Mouse (Mus musculus): Measurements from ENCODE around the gene Vps37c. TPM values are rescaled to one million over a fixed set of nuclear protein-coding genes. Genes with fewer than 3 reads are reported as not detected.

The Vps37c gene
- polyA plus RNA-seq, 1 experiment: 14.8 TPM

DNA sequence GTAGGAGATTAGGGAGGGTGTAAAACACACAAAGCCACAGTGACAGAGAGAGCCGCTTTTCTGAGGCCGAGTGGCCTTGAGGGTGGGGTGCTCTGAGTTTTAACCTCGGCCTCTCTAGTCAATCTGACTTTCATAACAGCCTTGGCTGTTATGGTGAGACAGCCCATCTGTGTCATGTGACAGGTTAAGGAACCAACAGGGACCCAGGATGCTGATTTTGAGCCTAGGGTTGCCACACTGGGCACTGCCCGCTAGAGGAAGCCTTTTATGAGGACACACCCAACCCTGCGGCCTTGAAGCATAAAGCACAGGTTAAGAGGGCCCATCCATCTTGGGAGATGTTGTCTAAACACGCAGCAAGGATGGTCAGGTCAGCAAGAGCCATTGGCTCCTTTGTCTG lies 59.2 kb downstream of the Vps37c start:
- H3K4me1 ChIP-seq (ENCODE audit: control insufficient read depth, insufficient read depth, low read length): no peaks in the 10 kb centered on the region
- no peak overlapping the region for H3K27ac ChIP-seq (ENCODE audit: insufficient read depth, low read length)
- TF ChIP-seq CTCF (IDR thresholded peaks at IDR 0.05; ENCODE audit: borderline replicate concordance, insufficient read depth, low read length): no peak
- TF ChIP-seq POLR2A (IDR thresholded peaks at IDR 0.05; ENCODE audit: low read depth, low read length): no peak
- no peak overlapping the region for H3K4me3 ChIP-seq (ENCODE audit: insufficient read depth, low read length)

DNA sequence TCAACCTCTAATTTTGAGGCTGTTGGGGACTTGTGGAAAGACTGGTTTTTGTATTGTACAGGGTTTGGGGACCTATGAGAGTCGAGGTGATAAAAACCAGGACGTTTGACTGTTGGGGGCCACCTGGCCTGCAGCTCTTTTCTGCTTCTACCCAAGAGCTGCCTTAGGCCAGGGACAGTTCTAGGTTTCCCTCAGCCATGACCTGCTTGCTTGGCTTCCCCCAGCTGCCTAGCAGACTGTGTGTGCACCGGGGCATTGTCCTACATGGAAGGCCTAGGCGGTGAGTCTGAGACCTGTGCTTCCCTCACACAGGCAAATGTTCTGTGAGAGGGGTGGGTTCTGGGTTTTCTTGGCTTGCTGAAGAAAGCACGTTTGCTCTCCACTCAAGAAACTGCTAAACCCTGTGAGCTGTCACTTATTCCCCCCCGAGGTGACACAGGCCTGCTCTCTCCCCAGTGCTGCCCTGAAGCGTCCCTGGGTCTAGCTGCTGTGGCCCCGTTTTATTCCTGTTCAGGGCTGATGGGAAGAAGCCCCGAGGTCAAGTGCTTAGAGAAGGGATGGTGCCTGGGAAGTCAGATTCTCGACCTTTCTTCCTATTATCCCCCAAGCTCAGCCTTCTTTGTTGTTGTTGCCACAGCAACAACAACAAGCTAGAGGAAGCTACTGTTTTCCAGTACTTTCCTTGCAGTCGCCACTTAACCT lies 60.0 kb downstream of the Vps37c start:
- TF ChIP-seq POLR2A (IDR thresholded peaks at IDR 0.05; ENCODE audit: low read depth, low read length) (no peak), CTCF (IDR thresholded peaks at IDR 0.05; ENCODE audit: borderline replicate concordance, insufficient read depth, low read length) (no peak)
- no peak overlapping the region for H3K27ac ChIP-seq (ENCODE audit: insufficient read depth, low read length)
- no peak overlapping the region for H3K4me3 ChIP-seq (ENCODE audit: insufficient read depth, low read length)
- H3K4me1 ChIP-seq (ENCODE audit: control insufficient read depth, insufficient read depth, low read length): no peaks in the 10 kb centered on the region

DNA sequence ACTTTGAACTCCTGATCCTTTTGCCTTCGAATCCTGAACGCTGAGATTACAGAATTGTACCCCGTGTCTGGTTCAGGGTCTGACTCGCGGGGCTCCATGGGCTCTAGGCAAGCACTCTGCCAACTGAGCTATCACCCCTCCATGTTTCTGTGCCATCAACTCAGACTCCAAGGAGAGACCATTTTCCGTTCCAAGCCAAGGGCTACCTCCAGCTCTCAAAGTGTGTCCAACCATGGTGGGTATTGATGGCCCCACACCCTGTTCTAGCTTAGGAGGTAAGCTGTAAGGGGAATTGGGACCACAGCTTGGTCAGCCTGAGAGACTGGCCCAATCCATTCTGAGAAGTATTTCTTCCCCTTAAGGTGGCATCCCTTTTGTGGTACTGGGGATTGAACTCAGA lies 60.8 kb downstream of the Vps37c start:
- H3K4me3 ChIP-seq (ENCODE audit: insufficient read depth, low read length): no peak overlapping the region
- H3K4me1 ChIP-seq (ENCODE audit: control insufficient read depth, insufficient read depth, low read length): no peaks in the 10 kb centered on the region
- TF ChIP-seq CTCF (IDR thresholded peaks at IDR 0.05; ENCODE audit: borderline replicate concordance, insufficient read depth, low read length) (no peak), POLR2A (IDR thresholded peaks at IDR 0.05; ENCODE audit: low read depth, low read length) (no peak)
- H3K27ac ChIP-seq (ENCODE audit: insufficient read depth, low read length): no peak overlapping the region

DNA sequence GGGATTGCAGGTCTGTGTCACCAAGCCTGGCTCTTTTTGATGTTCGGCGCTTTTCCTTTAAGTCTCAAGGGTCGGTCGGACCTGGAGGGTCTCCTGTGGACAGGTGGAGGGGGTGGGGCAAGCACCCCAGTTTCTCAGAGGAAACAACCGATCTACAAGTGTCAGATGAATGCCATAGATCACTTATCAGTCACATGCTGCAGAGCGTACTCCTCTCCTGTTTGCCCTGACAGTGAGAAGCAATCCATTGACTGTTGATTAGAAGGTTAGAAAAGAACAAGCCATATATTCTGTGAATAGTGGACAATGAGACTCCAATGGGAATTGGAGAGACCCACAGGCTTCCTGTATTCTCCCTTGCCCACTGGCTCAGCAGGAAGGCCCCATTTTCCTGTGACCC lies 61.6 kb downstream of the Vps37c start:
- no peaks in the 10 kb centered on the region for H3K4me1 ChIP-seq (ENCODE audit: control insufficient read depth, insufficient read depth, low read length)
- no peak for TF ChIP-seq POLR2A (IDR thresholded peaks at IDR 0.05; ENCODE audit: low read depth, low read length)
- no peak for TF ChIP-seq CTCF (IDR thresholded peaks at IDR 0.05; ENCODE audit: borderline replicate concordance, insufficient read depth, low read length)
- H3K27ac ChIP-seq (ENCODE audit: insufficient read depth, low read length): no peak overlapping the region
- H3K4me3 ChIP-seq (ENCODE audit: insufficient read depth, low read length): no peak overlapping the region

DNA sequence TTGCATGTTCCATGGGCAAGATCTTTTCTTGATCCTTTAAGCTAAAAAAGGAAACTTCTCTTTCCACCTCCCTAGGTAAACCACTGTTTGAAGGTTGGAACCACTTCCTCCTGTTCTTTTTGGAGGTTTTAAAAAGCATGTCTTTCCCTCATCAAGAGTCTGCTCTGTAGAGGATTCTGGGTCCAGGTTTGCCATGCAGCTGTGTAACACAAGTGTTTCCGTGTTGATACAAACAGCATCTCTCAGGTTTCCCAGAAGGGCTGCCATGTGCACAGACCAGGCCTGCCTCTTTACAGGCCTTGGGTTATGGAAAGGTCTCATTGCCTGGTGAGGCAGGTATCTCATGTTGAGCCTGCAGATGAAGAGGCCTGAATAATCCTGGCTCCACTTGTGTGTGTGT lies 63.1 kb downstream of the Vps37c start:
- TF ChIP-seq CTCF (IDR thresholded peaks at IDR 0.05; ENCODE audit: borderline replicate concordance, insufficient read depth, low read length): no peak
- no peak for TF ChIP-seq POLR2A (IDR thresholded peaks at IDR 0.05; ENCODE audit: low read depth, low read length)
- Histone ChIP-seq H3K4me1 (ENCODE audit: control insufficient read depth, insufficient read depth, low read length) (no peaks in the 10 kb centered on the region), H3K4me3 (ENCODE audit: insufficient read depth, low read length) (no peak overlapping the region), H3K27ac (ENCODE audit: insufficient read depth, low read length) (no peak overlapping the region)

DNA sequence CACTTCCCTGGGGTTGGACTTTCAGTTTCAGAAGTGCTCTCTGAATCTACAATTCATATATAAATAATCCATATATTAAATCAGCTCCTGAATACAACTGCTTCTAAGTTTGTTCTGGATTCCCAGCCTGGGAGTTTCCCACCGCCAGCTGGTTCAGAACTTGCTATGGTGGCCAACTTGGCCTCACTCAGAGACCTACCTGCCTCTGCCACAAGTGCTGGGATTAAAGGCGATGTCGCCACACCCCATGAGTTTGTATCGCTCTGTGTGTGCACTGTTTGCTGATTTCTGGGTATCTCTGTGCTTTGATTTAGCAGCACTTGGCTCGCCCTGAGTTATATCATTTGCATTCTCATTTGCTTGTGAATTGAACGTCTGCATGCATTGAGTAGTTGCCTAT lies 63.6 kb downstream of the Vps37c start:
- Histone ChIP-seq H3K27ac (ENCODE audit: insufficient read depth, low read length) (no peak overlapping the region), H3K4me1 (ENCODE audit: control insufficient read depth, insufficient read depth, low read length) (no peaks in the 10 kb centered on the region), H3K4me3 (ENCODE audit: insufficient read depth, low read length) (no peak overlapping the region)
- TF ChIP-seq CTCF (IDR thresholded peaks at IDR 0.05; ENCODE audit: borderline replicate concordance, insufficient read depth, low read length) (no peak), POLR2A (IDR thresholded peaks at IDR 0.05; ENCODE audit: low read depth, low read length) (no peak)

DNA sequence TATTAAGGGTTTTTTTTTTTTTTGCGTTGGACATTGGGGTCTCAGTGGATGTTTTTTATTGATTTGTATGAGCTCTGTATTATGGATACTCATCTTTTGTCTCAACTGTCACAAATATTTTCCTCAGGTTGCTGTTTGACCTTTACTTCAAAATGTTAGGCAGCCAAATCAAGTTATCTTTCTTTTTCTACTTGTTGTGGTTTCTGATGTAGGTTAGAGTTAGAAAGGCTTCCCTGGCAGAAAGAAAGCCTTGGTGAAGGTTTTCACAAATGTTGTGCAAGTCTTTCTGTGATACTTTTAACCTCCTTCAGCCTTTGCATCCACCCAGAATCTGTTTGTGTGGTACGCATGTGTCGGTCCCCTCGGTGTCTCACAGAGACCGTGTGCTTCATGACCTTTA lies 64.1 kb downstream of the Vps37c start:
- Histone ChIP-seq H3K4me1 (ENCODE audit: control insufficient read depth, insufficient read depth, low read length) (no peaks in the 10 kb centered on the region), H3K27ac (ENCODE audit: insufficient read depth, low read length) (no peak overlapping the region), H3K4me3 (ENCODE audit: insufficient read depth, low read length) (no peak overlapping the region)
- TF ChIP-seq POLR2A (IDR thresholded peaks at IDR 0.05; ENCODE audit: low read depth, low read length) (no peak), CTCF (IDR thresholded peaks at IDR 0.05; ENCODE audit: borderline replicate concordance, insufficient read depth, low read length) (no peak)

DNA sequence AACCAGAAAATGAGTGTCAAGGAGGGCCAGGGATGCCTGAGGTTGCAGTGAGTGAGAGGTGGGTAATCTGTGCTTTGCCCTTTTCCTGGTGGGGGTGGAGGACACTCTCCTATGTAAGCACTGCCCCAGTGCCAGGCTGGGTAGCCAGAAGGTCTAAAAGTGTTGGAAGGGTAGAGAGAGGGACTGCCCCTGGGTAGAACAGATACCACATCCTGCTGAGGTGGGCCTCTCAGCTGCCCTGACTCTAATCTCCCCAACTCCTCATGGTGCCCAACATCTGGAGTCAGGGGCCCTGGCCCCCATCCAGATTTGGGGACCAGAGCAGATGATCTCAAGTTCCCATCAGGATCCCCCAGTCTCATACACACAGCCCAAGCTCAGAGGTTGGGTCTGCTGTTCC lies 68.6 kb downstream of the Vps37c start:
- Histone ChIP-seq H3K4me3 (ENCODE audit: insufficient read depth, low read length) (no peak overlapping the region), H3K27ac (ENCODE audit: insufficient read depth, low read length) (no peak overlapping the region), H3K4me1 (ENCODE audit: control insufficient read depth, insufficient read depth, low read length) (no peaks in the 10 kb centered on the region)
- TF ChIP-seq CTCF (IDR thresholded peaks at IDR 0.05; ENCODE audit: borderline replicate concordance, insufficient read depth, low read length) (no peak), POLR2A (IDR thresholded peaks at IDR 0.05; ENCODE audit: low read depth, low read length) (no peak)

DNA sequence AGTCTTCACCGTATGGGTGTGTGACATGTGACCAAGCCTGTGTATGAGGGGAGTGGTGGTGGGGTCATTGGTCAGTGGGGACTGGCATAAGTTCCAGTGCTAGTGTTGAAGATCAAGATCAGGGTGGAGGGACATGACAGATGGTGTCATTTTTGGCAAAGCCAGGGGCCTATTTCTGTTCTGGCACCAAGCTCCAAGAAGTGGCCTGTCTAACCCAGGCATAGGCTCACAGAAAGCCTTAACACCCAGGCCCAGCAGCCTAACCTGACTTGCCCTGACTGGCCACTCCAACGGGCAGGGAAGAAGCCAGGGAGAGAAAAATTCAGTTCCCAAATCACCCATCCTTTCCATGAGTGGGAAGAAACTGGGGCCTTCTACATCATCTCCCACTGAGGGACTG lies 69.0 kb downstream of the Vps37c start:
- no peak for TF ChIP-seq CTCF (IDR thresholded peaks at IDR 0.05; ENCODE audit: borderline replicate concordance, insufficient read depth, low read length)
- no peak for TF ChIP-seq POLR2A (IDR thresholded peaks at IDR 0.05; ENCODE audit: low read depth, low read length)
- Histone ChIP-seq H3K4me1 (ENCODE audit: control insufficient read depth, insufficient read depth, low read length) (no peaks in the 10 kb centered on the region), H3K4me3 (ENCODE audit: insufficient read depth, low read length) (no peak overlapping the region), H3K27ac (ENCODE audit: insufficient read depth, low read length) (no peak overlapping the region)

DNA sequence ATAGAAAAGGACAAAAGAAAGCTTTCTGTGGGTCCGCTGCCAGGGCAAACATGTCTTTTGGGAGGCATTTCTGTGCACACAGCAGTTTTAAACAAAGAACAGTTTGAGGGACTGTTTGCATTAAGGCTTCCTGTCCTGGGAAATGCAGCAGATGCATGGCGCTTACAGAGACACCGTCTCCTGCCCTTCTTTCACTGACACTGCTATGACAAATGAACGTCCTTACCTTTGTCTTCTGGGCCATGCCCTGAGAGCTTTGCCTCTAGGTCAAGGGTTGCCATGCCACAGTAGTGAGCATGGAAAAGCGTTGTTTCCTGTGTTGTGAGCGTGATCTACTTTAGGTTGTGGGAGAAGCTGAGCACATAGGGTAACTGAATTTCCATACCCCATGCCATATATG lies 70.2 kb downstream of the Vps37c start:
- H3K4me3 ChIP-seq (ENCODE audit: insufficient read depth, low read length): no peak overlapping the region
- no peak overlapping the region for H3K27ac ChIP-seq (ENCODE audit: insufficient read depth, low read length)
- no peak for TF ChIP-seq CTCF (IDR thresholded peaks at IDR 0.05; ENCODE audit: borderline replicate concordance, insufficient read depth, low read length)
- no peak for TF ChIP-seq POLR2A (IDR thresholded peaks at IDR 0.05; ENCODE audit: low read depth, low read length)
- no peaks in the 10 kb centered on the region for H3K4me1 ChIP-seq (ENCODE audit: control insufficient read depth, insufficient read depth, low read length)

All from embryonic fibroblast, embryonic 13.5 days (primary cell).